Mouse (Mus musculus) liver, postnatal 0 days (tissue): Measurements from ENCODE around the gene Smurf1.

ENCODE experiments used
- CTCF ChIP-seq: sonication (generic); IDR thresholded peaks from 2 replicates; pipeline ENCODE4 v1.5.1; 2016; ENCODE audit warnings: antibody characterized with exemption, low read depth
- EP300 ChIP-seq: IDR thresholded peaks from 2 replicates; pipeline ENCODE4 v1.6.1; 2016; ENCODE audit warnings: antibody characterized with exemption, low read depth, mild to moderate bottlenecking

DNA sequence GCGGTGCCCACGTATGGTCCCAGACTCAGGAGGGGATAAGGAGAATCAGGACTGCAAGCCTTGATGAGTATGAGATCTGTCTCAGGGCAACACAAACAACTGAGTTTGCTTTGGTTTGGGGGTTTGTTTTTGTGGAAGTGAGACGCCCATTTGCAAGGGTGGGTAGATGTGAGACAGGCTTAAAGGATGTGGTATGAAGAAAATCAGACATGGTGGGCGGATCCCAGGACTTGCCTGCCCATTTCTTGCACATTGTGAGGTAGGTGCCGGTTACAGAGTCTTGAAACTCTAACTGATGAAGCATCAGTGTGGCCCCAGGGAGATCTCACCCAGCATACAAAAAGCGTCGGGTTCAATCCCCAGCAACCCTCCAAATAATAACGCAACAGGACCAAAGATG, 45.9 kb downstream of the Smurf1 start:
- TF ChIP-seq EP300: no peak
- TF ChIP-seq CTCF: no peak
